8 mouse cellular contexts compared by ENCODE assay signal in genomic region chr10:42018016-42018949, GRCm38 (mm10). TPM values are rescaled to one million over a fixed set of nuclear protein-coding genes. Genes with fewer than 3 reads are reported as not detected.
DNase-seq lines count a peak whose midpoint lies in the region; ATAC-seq lines count a peak whose summit lies in the region.

TSS of gene Armc2 (minus strand) at chr10:42018442.

- peak within 1 kb of the TSS; percentile 84 for H3K4me2 ChIP-seq in limb, embryonic 12.5 days
- peak within 1 kb of the TSS; percentile 74 for H3K4me2 ChIP-seq in midbrain, embryonic 13.5 days (replicated peaks)

- H3K9me3 ChIP-seq in embryonic facial prominence, embryonic 10.5 days: no peaks in the 10 kb centered on the region
- H3K9me3 ChIP-seq in limb, embryonic 12.5 days: no peaks in the 10 kb centered on the region
- H3K9me3 ChIP-seq in midbrain, embryonic 13.5 days: no peaks in the 10 kb centered on the region

- H3K4me1 ChIP-seq in embryonic facial prominence, embryonic 10.5 days: peaks cover 12% of the 10 kb centered on the region
- peaks cover 14% of the 10 kb centered on the region for H3K4me1 ChIP-seq in limb, embryonic 12.5 days (replicated peaks)
- H3K4me1 ChIP-seq in midbrain, embryonic 13.5 days (replicated peaks): peaks cover 3% of the 10 kb centered on the region; the same call in 1 of the 2 replicates

- 3% methylated on average over 58 of the region's 58 CpGs for WGBS in embryonic facial prominence, embryonic 10.5 days
- WGBS in limb, embryonic 12.5 days: 2% methylated on average over 58 of the region's 58 CpGs
- 2% methylated on average over 49 of the region's 58 CpGs for WGBS in midbrain, embryonic 13.5 days

- peak within 1 kb of the TSS; percentile 73 for H3K27ac ChIP-seq in embryonic facial prominence, embryonic 10.5 days (replicated peaks)
- H3K27ac ChIP-seq in limb, embryonic 12.5 days: no peak within 1 kb of the TSS
- 0 out of 2 replicates have a peak within 1 kb of the TSS, but pooled peaks have one; percentile 40 for H3K27ac ChIP-seq in midbrain, embryonic 13.5 days

- peak; percentile 50 to 67 for DNase-seq in urinary bladder, adult 18-20 months (ENCODE audit: low spot score in 2 of 2)
- no peak for DNase-seq in urinary bladder, postnatal 10 days (ENCODE audit: low spot score)
- DNase-seq in embryonic facial prominence, embryonic 10.5 days (ENCODE audit: low spot score): peak; percentile 86
- DNase-seq in heart, adult 18-20 months: peak; percentile 80 to 81
- DNase-seq in kidney, adult 18-20 months: peak; percentile 83
- DNase-seq in spleen, adult 12 weeks (ENCODE audit: low spot score): peak; percentile 46

- peak; percentile 95 for ATAC-seq in limb, embryonic 12.5 days (ENCODE audit: insufficient number of reproducible peaks, insufficient read depth, low FRiP score, low TSS enrichment, low read depth)
- peak; percentile 99 for ATAC-seq in midbrain, embryonic 13.5 days

- H3K27me3 ChIP-seq in embryonic facial prominence, embryonic 10.5 days (replicated peaks; ENCODE audit: low read depth, poor library complexity, severe bottlenecking): peaks cover 48% of the 10 kb centered on the region
- H3K27me3 ChIP-seq in limb, embryonic 12.5 days: peaks cover 18% of the 10 kb centered on the region
- peaks cover 7% of the 10 kb centered on the region; the same call in 1 of the 2 replicates for H3K27me3 ChIP-seq in midbrain, embryonic 13.5 days

- H3K4me3 ChIP-seq in embryonic facial prominence, embryonic 10.5 days: peak within 1 kb of the TSS; percentile 74
- H3K4me3 ChIP-seq in limb, embryonic 12.5 days (replicated peaks): peak within 1 kb of the TSS; percentile 61
- H3K4me3 ChIP-seq in midbrain, embryonic 13.5 days (replicated peaks): peak within 1 kb of the TSS; percentile 65

- peak within 1 kb of the TSS; percentile 63 for H3K9ac ChIP-seq in limb, embryonic 12.5 days (replicated peaks)
- peak within 1 kb of the TSS; percentile 72 for H3K9ac ChIP-seq in midbrain, embryonic 13.5 days (replicated peaks)

- H3K36me3 ChIP-seq in embryonic facial prominence, embryonic 10.5 days (replicated peaks): no peaks in the 10 kb centered on the region
- H3K36me3 ChIP-seq in limb, embryonic 12.5 days: no peaks in the 10 kb centered on the region
- no peaks in the 10 kb centered on the region for H3K36me3 ChIP-seq in midbrain, embryonic 13.5 days

RNA-seq across cellular contexts. Expression of gene Armc2, which starts in this region (rescaled TPM):
- 1.8 and 2.0 TPM in 2 replicates for polyA plus RNA-seq in embryonic facial prominence, embryonic 10.5 days (2016; fragmentation: Nextera tagmentation; extraction: Ambion mirVana)
- total RNA-seq in heart, adult 18-20 months (2021): 10 to 100 TPM; 18.4 to 22.6 TPM
- 5.3 and 6.1 TPM in 2 replicates for polyA plus RNA-seq in limb, embryonic 12.5 days (2016; fragmentation: Nextera tagmentation; extraction: Ambion mirVana)
- 5.5 and 6.8 TPM in 2 replicates for polyA plus RNA-seq in midbrain, embryonic 13.5 days (2015; fragmentation: Nextera tagmentation; extraction: Ambion mirVana)
